Comparison of ENCODE assay signal across 7 mouse cellular contexts in the genomic region with DNA sequence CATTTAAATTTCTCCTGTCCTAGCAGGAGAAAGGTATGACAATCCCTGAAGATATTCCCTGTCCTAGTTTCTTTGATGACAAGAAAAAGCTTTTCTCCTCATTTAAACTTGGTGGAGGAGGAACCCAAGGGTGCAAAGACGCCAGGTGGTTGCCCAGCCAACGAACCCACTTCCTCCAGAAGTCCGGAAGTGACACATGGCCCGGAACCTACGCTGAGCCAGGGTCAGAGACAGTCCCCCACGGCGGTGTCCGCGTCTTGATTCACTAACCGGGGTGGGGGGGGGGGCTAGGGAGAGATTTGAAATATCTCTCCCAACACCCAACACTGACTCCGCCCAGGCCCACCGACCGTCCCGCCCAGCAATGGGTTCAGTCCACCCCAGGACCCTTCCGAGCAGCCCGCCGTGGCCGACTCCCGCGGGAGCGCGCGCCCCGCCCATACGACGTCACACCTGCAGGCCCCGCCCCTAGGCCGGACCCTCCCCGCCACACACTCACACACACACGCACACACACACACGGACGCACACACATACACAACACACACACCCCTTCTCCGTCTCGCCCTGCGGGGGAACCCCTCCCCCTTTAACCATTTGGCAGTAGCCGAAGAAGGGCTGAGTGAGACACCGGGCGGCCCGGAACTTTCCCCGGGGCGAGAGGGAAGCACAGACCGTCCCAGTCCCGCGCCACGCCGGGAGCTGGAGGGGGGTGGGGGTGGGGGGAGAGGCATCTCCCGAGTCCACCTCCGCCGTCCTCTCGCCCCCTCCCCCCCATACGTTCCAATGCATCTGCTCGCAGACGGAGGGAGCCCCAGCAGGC. TPM values are rescaled to one million over a fixed set of nuclear protein-coding genes. Genes with fewer than 3 reads are reported as not detected.
DNase-seq lines count a peak whose midpoint lies in the region; ATAC-seq lines count a peak whose summit lies in the region.

No protein-coding gene starts in this region.

- ATAC-seq in granulocyte monocyte progenitor cell, adult 5-6 weeks (replicated peaks; ENCODE audit: poor library complexity, severe bottlenecking) = peak; percentile 50
- ATAC-seq in midbrain, embryonic 11.5 days (ENCODE audit: low FRiP score) = peak; percentile 70

- peak overlapping the region; percentile 96 for H3K4me3 ChIP-seq in embryonic facial prominence, embryonic 10.5 days
- H3K4me3 ChIP-seq in midbrain, embryonic 11.5 days (ENCODE audit: low read depth, low read length) = peak overlapping the region; percentile 89

- peak overlapping the region; percentile 91 for H3K9ac ChIP-seq in midbrain, embryonic 11.5 days (ENCODE audit: low read length)

- peak; percentile 96 for DNase-seq in adrenal gland, postnatal 14 days
- peak; percentile 94 for DNase-seq in embryonic facial prominence, embryonic 10.5 days (ENCODE audit: low spot score)
- DNase-seq in kidney, adult 11 months = peak; percentile 82
- peak; percentile 92 for DNase-seq in left cerebral cortex, postnatal 4 days
- peak; percentile 99 for DNase-seq in midbrain, embryonic 11.5 days (ENCODE audit: low spot score, missing footprints)
- peak; percentile 89 for DNase-seq in right cerebral cortex, postnatal 4 days

- intact Hi-C loops in left cerebral cortex, postnatal 4 days (cut with DNase I) = no loop called here

- no peaks in the 10 kb centered on the region for H3K27me3 ChIP-seq in embryonic facial prominence, embryonic 10.5 days (replicated peaks; ENCODE audit: low read depth, poor library complexity, severe bottlenecking)
- no peaks in the 10 kb centered on the region for H3K27me3 ChIP-seq in midbrain, embryonic 11.5 days (ENCODE audit: control insufficient read depth, insufficient read depth, low read length)

- H3K36me3 ChIP-seq in embryonic facial prominence, embryonic 10.5 days (replicated peaks) = peaks cover 10% of the 10 kb centered on the region
- H3K36me3 ChIP-seq in midbrain, embryonic 11.5 days (ENCODE audit: control insufficient read depth, insufficient read depth, low read length) = no peaks in the 10 kb centered on the region

- WGBS in embryonic facial prominence, embryonic 10.5 days = under 1% methylated on average over 53 of the region's 53 CpGs
- under 1% methylated on average over 52 of the region's 53 CpGs for WGBS in midbrain, embryonic 11.5 days

- H3K4me2 ChIP-seq in midbrain, embryonic 11.5 days = peak overlapping the region; percentile 77

- H3K27ac ChIP-seq in embryonic facial prominence, embryonic 10.5 days (replicated peaks) = peak overlapping the region; percentile 94
- peak overlapping the region; percentile 77 for H3K27ac ChIP-seq in midbrain, embryonic 11.5 days (ENCODE audit: low read depth, low read length)

- no peaks in the 10 kb centered on the region for H3K9me3 ChIP-seq in embryonic facial prominence, embryonic 10.5 days
- H3K9me3 ChIP-seq in midbrain, embryonic 11.5 days (ENCODE audit: control insufficient read depth, low read length) = no peaks in the 10 kb centered on the region

- peaks cover 15% of the 10 kb centered on the region for H3K4me1 ChIP-seq in embryonic facial prominence, embryonic 10.5 days
- H3K4me1 ChIP-seq in midbrain, embryonic 11.5 days (ENCODE audit: control insufficient read depth, insufficient read depth, low read length) = peaks cover 5% of the 10 kb centered on the region; the same call in 1 of the 2 replicates

RNA-seq across cellular contexts. Expression of a gene that starts 1.8 kb away (rescaled TPM):
- 20.8 and 21.2 TPM in 2 replicates for total RNA-seq in adrenal gland, postnatal 14 days (2021)
- 13.6 and 13.8 TPM in 2 replicates for polyA plus RNA-seq in embryonic facial prominence, embryonic 10.5 days (2016; fragmentation: Nextera tagmentation; extraction: Ambion mirVana)
- total RNA-seq in granulocyte monocyte progenitor cell, adult 5-6 weeks (2014; fragmentation: Nextera tagmentation) = 22.9 and 34.9 TPM in 2 replicates
- total RNA-seq in granulocyte monocyte progenitor cell, adult 5-6 weeks (2017) = 48.6 and 52.0 TPM in 2 replicates
- 10 to 100 TPM; 25.3 to 26.1 TPM for total RNA-seq in left cerebral cortex, postnatal 4 days (2021)
- polyA plus RNA-seq in midbrain, embryonic 11.5 days (2014; fragmentation: Nextera tagmentation; extraction: Ambion mirVana) = 11.1 and 12.0 TPM in 2 replicates

RNA-seq across cellular contexts. Expression of a gene that starts 40.2 kb away (rescaled TPM):
- total RNA-seq in adrenal gland, postnatal 14 days (2021) = 12.7 and 14.0 TPM in 2 replicates
- polyA plus RNA-seq in embryonic facial prominence, embryonic 10.5 days (2016; fragmentation: Nextera tagmentation; extraction: Ambion mirVana) = 38.2 and 38.5 TPM in 2 replicates
- total RNA-seq in granulocyte monocyte progenitor cell, adult 5-6 weeks (2014; fragmentation: Nextera tagmentation) = 13.2 and 13.9 TPM in 2 replicates
- total RNA-seq in granulocyte monocyte progenitor cell, adult 5-6 weeks (2017) = 19.7 and 26.5 TPM in 2 replicates
- 10 to 100 TPM; 15.7 to 19.8 TPM for total RNA-seq in left cerebral cortex, postnatal 4 days (2021)
- polyA plus RNA-seq in midbrain, embryonic 11.5 days (2014; fragmentation: Nextera tagmentation; extraction: Ambion mirVana) = 48.1 and 52.6 TPM in 2 replicates

Comparison
In these comparisons a context has a peak if more than half of its experiments do, and no peak if none do; other contexts are left out.
1. Peak in every context shown above with its lines: DNase-seq, ATAC-seq, H3K4me3 ChIP-seq and H3K27ac ChIP-seq.